Mouse (Mus musculus) right cerebral cortex, adult 2 months (tissue): ENCODE results near the gene Ssh2.

ENCODE experiments used
- DNase-seq, 2 experiments: peaks; one replicate each; pipeline ENCODE4 v3.0.0; 2021 to 2022; ENCODE audit warnings: low spot score in 2 of 2

Ssh2 gene

DNA sequence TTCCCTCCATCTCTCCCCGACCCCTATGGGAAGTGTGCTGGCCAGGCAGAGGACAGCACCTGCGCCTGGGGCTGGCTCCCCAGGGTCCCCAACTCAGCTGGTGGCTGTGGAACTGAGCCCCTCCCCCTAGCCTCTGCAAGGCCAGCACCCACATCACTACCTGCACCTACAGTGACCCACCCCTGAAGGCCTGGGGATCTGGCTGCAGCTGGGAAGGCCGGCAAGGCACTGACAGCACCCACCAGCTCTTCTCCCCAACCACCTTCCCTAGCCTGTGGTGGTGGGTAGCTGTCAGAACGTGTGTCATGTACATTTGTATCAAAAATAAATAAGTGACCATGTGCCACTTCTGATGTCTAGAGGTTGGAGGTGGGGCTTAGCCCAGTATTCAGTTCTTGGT, 291.3 kb downstream of the Ssh2 start:
- no peak for DNase-seq

DNA sequence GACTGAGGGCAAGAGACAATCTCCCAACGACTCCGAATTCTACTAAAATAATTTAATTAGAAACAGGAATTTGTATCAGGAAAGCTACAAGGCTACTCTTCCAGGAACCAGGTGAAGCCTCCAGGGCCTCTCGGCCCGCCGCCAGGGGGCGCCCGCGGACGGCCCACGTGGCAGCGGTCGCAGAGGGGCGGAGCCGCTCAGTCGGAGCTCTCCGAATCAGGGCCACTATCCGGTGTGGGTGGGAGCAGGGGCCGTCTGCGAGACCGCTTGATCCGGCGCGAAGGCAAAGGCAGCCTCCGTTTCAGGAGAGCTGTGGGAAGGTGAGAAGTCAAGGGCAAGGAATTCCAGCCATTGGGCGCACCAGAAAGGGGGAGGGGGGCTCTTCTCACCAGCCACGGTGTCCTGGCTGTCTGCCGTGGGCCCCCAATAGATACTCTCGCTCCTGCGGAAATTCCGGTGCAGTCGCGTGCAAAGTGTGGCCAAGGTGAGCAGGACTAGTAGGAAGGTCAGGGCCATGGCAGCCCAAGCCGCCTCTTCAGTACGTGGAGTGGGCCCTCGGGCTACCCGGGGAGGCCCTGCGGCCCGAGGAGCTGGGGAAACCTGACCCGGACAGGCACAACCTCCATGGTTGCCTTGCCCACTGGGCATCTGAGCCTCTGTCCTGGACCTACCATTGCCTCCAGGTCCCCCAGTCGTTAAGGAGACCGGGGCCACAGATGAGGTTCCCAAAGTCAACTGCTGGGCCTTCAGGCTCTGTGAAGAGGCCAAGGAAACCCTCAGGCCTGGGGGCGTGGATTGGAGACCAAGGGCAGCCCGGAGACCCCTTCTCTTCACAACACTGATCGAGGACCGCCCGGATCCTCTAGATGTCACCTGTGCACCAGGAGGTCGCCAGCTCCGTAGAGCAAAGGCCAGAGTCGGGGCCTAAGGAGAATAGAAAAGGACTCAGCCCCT, 292.3 kb downstream of the Ssh2 start:
- DNase-seq = peak; percentile 82 to 83
